Mouse (Mus musculus) spleen, postnatal 0 days (tissue): Measurements from ENCODE around the gene Arhgap27. TPM values are rescaled to one million over a fixed set of nuclear protein-coding genes. Genes with fewer than 3 reads are reported as not detected.

Experiments used
- polyA plus RNA-seq: library from polyadenylated mRNA; unstranded; fragments of >200 nt; fragmentation: Nextera tagmentation; extraction: Ambion mirVana; gene quantifications from 2 replicates; pipeline ENCODE4 v1.2.1, GENCODE M21; 2015

The Arhgap27 gene
- 6.2 and 7.8 TPM in 2 replicates for polyA plus RNA-seq

GRCm38 (mm10) chr11:103363214-103364148 lies at the start of gene Arhgap27:
Arhgap27 (minus strand) TSS chr11:103363692.

GRCm38 (mm10) chr11:103411981-103412949 lies 48.8 kb upstream of the Arhgap27 start, which contains the start of gene Plekhm1:
Plekhm1 (minus strand) TSS chr11:103412687.

Other genes with a start within 250 kb of the Arhgap27 start
- gene Hexim1, start 247.5 kb downstream of the Arhgap27 start, polyA plus RNA-seq = 3.3 and 4.2 TPM in 2 replicates
- 8.2 and 8.6 TPM in 2 replicates for gene Hexim2, start 231.3 kb downstream of the Arhgap27 start, polyA plus RNA-seq
- 11.2 and 16.8 TPM in 2 replicates for gene Fmnl1, start 192.6 kb downstream of the Arhgap27 start, polyA plus RNA-seq
- gene 1700023F06Rik, start 155.1 kb downstream of the Arhgap27 start, polyA plus RNA-seq = 0.25 and 0.52 TPM in 2 replicates
- gene Spata32, start 145.3 kb downstream of the Arhgap27 start, polyA plus RNA-seq = not detected in 2 replicates
- 2.5 TPM in 2 replicates for gene Map3k14, start 96.2 kb downstream of the Arhgap27 start, polyA plus RNA-seq
- gene Plekhm1, start 49.0 kb upstream of the Arhgap27 start, polyA plus RNA-seq = 3.6 and 4.1 TPM in 2 replicates
- not detected in 2 replicates for gene Lrrc37a, start 140.9 kb upstream of the Arhgap27 start, polyA plus RNA-seq